Mouse (Mus musculus) regulatory T cell (primary cell): ENCODE results near the gene Slc26a8.

ENCODE experiments used
- in situ Hi-C: fragments of 300-600 bp; cut with MboI, MseI; formaldehyde crosslinking; loops from one replicate; pipeline ENCODE4 v1.15.1; 2025; ENCODE audit warnings: high pct_unique_total_duplicates

Gene Slc26a8

GRCm38 (mm10) chr17:28646221-28646620 lies 43.8 kb downstream of the Slc26a8 start:
- in situ Hi-C loops: loop anchor here (5.0 kb wide), 1 partner anchor 54 kb away; no protein-coding TSS in a partner anchor

DNA sequence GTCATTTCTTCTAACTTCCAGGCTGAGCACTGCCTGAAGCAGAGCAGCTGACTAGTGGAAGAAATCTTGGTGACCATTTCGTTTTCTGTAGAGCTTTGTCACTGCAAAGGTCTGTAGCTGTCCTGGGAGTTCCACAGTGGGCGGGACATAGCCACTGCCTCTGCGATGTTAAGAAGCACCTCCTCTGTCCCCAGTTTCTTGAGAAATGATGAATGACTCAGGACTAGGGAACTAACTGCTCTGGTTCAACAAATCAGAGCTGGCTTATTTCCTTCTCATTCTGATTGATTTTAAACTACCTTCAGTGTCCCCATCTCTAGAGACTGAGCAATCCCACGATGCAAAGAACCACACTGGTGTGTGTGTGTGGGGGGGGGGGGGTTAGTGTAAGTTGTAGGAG lies 45.9 kb downstream of the Slc26a8 start:
- in situ Hi-C loops: no loop called here

GRCm38 (mm10) chr17:28643697-28644096 lies 46.3 kb downstream of the Slc26a8 start:
- in situ Hi-C loops: no loop called here

DNA sequence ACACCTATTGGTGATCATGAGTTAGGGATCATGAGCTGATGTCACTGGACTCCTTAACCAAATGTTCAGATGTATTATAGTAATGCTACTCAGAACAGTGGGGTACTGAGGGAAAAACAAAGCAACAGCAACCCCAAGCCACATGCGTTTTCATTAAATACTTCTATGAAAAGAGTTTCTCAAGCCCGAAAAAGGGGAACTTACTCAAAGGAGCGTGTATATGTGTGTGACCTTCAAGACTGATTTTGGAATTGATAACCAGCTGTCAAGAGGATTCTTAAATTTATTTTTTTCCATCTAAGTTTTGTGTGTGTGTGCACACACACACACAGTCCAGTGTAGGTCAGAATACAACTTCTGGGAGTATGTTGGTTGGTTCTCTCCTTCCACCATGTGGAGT lies 49.9 kb downstream of the Slc26a8 start:
- in situ Hi-C loops: no loop called here

- in situ Hi-C loops: no loop called here
Observed at GRCm38 (mm10) chr17:28637711-28638690, 52.0 kb downstream of the Slc26a8 start.

DNA sequence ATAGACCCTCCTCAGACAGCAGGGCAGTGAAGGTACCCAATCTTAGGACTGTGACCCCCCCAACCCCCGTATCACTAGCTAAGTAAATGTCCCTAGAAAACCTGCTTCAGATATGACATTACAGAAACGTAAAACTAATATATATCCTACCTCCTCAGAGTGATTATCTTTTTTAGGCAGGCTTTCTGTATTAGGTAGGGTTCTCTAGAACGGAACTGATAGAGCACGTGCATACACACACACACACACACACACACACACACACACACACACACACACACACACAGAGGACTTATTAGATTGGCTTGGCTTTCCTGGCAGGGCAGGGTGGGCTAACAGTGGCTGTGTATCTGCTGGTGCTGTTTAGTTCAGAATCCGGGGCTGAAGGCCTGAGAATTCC lies 54.2 kb downstream of the Slc26a8 start:
- in situ Hi-C loops: no loop called here

DNA sequence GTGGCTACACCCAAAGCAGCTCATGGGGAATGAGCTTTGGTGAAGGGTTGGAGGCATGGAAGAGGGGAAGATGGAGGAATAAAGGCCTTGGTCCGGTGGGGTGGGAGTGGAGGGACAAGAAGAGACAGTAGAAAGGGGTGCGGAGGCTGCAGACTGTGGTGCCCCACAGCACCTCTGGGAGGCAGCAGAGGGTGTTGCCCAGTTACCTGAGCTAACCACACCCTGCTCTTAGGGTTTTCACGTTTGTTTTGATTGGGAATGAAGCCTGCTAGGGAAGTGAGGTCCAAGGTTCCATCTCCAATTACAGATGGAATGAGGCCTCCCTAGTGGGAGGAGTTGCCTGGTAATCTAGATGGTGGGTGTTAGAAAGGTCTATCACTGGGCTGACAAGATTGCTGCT lies 60.9 kb downstream of the Slc26a8 start:
- in situ Hi-C loops: no loop called here

GRCm38 (mm10) chr17:28628248-28629124 lies 61.5 kb downstream of the Slc26a8 start:
- in situ Hi-C loops: no loop called here

DNA sequence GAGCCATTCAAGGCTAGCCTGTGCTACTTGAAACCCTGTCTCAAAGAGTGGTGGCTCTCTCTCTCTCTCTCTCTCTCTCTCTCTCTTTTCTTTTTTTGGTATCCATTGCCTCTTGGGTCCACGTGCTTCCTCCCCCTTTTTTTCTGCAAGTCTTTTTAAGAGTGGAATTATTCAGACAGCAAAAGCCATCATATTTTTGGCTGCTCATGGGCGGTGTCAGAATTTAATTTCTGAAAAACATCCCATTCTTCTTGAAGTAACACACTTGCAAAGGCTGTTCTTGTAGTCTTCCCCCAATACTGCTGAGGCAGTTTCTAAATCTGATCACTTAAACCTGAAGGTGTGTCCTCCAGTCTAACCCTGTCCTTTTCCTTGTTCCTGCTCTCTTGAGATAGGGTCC lies 63.1 kb downstream of the Slc26a8 start:
- in situ Hi-C loops: no loop called here

DNA sequence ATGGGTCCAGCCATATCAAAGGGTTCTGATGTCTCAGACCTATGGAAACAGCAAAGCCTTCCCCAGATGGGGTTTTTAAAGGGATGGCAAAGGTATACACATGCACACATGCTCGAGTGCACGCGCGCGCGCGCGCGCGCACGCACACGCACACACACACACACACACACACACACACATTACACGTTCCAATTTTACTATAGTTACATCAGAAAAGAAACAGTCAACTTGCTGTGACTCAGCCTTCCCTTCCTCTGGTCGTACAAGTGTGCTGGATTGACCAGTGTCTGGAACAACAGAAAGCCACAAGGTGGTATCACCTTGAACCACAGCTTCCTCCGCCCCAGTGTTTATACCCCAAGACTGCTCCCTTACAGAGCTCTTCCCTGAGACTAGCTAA lies 64.7 kb downstream of the Slc26a8 start:
- in situ Hi-C loops: no loop called here

GRCm38 (mm10) chr17:28624841-28625240 lies 65.2 kb downstream of the Slc26a8 start:
- in situ Hi-C loops: no loop called here

- in situ Hi-C loops: no loop called here
Observed at GRCm38 (mm10) chr17:28622300-28622759, 67.7 kb downstream of the Slc26a8 start, which contains the start of gene Srpk1. Gene Srpk1, minus strand, starts transcription at chr17:28622709.

DNA sequence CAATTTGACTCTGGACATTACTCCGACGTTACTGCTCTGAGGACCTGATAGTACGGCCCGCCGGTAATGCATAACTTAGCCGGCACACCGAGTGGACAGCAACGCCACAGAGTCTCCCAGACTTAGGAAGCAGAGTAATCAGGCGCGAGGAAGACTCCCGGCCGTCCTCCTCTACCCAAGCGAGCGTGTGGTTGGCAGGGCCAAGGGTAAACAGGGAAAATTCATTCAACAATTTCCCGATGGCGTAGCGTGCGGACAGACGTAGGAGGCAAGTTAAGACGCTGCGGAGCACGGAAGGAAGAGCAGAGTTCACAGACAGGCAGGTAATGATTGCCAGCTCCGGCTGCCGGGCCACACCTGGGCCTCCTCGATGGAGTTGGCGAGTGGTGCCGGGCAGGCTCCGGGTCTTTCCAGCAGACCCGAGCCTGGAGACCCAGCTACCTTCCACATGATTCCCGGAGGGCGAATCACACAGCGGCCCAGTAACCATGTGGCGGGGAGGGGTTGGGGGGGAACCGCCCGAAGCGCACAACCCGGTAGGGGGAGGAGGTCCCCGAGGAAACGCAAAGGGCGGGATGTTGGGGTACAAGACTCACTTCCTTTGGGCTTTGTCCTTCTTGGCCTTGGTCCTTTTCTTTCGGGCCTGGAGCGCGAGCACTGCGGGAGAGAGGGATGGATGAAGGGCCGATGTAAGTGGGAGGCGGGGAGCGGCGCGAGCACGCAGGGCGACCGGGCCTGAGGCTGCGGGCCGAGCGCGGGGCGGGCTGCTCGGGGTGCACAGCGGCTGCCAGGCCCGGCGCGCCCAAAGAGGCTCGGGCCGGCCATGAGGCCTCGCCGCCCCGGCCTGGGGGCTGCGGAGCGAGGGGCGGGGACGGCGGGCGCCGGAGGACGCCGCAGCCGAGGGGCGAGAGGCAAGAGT lies 68.4 kb downstream of the Slc26a8 start:
- in situ Hi-C loops: no loop called here

- in situ Hi-C loops: no loop called here
Observed at GRCm38 (mm10) chr17:28618775-28619174, 71.3 kb downstream of the Slc26a8 start.

DNA sequence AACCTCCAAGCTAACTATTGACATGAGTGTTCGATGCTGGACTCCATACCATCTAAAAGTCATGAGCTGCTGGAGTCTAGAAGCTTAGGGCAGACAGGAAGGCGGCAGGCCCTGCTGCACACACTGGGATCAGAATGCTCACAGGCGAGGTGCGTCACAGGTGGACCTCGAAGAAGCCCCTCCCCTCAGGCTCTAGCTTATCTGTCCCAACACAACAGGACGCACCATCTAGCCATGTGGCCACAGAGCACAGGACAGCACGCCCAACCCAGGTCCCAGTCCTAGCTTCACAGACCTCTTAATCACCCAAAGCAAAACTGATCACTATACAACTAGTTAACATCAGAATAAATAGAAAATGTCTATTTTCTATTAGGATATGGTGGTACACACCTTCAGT lies 71.9 kb downstream of the Slc26a8 start:
- in situ Hi-C loops: no loop called here

GRCm38 (mm10) chr17:28617636-28618035 lies 72.4 kb downstream of the Slc26a8 start:
- in situ Hi-C loops: no loop called here

DNA sequence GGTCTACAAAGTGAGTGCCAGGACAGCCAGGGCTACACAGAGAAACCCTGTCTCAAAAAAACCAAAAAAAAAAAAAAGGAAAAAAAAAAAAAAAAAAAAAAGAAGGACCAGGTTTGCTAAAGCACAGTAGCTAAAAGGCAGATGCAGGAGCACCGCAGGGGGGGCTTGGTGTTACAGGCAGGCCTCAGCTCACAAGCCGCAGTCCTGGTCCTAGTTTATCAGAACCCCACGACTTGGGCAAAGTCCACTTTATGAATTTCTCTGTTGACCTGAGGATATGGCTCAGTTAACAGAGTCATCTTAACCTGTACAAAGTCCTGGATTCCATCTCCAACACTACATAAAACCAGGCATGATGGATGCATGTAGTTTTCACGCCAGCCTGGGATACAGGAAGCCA lies 74.7 kb downstream of the Slc26a8 start:
- in situ Hi-C loops: no loop called here

GRCm38 (mm10) chr17:28613096-28613495 lies 76.9 kb downstream of the Slc26a8 start:
- in situ Hi-C loops: no loop called here

DNA sequence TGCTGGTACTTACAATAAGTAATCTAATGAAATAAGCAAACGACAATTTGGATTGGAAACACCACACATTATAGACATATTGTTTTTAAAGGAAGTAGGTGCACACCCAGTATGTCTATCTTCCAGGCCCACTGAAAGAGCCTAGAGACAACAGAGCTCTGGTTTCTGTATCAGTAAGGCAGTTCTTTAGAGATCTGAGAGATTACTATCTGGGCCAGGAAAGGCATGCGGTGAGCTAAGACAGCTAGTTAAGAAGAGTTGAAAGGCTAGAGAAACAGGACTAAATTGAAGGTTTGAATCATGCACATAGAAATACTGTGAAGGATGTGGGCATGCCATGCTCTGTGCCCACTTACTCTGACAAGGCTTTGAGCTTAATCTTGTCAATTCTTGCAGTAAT lies 77.4 kb downstream of the Slc26a8 start:
- in situ Hi-C loops: no loop called here

- in situ Hi-C loops: no loop called here
Observed at GRCm38 (mm10) chr17:28609543-28609942, 80.5 kb downstream of the Slc26a8 start.
